Mouse (Mus musculus) brown adipose tissue, adult 24 weeks (tissue): Measurements from ENCODE around the gene Cd36. TPM values are rescaled to one million over a fixed set of nuclear protein-coding genes. Genes with fewer than 3 reads are reported as not detected.

Experiments used
- H3K27ac ChIP-seq: fragments of 200-500 bp; replicated peaks from 2 replicates; pipeline ENCODE4 v1.5.1; 2012; ENCODE audit warnings: low read depth, mild to moderate bottlenecking, low read length
- H3K4me1 ChIP-seq: fragments of 200-500 bp; 2 replicates; pipeline ENCODE4 v1.6.1; 2012; ENCODE audit warnings: low read length, mixed read lengths; ENCODE audit not compliant: control insufficient read depth, insufficient read depth, insufficient read length
- H3K4me3 ChIP-seq: fragments of 200-500 bp; 2 replicates; pipeline ENCODE4 v1.5.1; 2012; ENCODE audit warnings: low read depth, mild to moderate bottlenecking, low read length, moderate library complexity; ENCODE audit not compliant: insufficient read depth
- polyA plus RNA-seq: library from polyadenylated mRNA; stranded (reverse); fragments of >200 nt; gene quantifications from 2 replicates; pipeline ENCODE4 v1.2.4, GENCODE M21; 2012; ENCODE audit not compliant: missing spikeins, insufficient read depth, insufficient read length

The Cd36 gene
- polyA plus RNA-seq, 1 experiment = 1,463 TPM

DNA sequence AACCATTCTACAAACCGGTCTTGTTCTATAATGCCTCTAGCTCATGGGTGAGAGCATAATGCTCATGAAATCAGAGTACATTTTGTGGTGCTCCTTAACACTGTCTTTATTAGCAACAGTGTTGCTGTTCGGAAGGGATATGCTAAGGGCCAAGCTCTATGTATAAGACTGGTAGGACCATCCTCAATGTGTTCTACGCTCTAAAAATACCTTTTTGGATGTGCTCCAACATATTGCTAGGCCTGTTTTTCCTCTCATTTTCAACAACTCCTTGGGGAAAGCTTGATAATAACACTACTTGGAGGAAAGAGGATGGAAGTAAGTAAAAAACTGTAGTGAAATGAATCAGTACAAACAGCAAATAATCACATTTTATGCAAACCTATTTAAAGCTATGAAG is 44.7 kb downstream of the Cd36 start:
- peaks cover 2% of the 10 kb centered on the region; the same call in 1 of the 2 replicates for H3K4me1 ChIP-seq
- H3K27ac ChIP-seq = peak overlapping the region; percentile 99
- H3K4me3 ChIP-seq = peak overlapping the region; percentile 49

- peak overlapping the region; percentile 99 for H3K27ac ChIP-seq
- H3K4me1 ChIP-seq = peaks cover 6% of the 10 kb centered on the region
- no peak overlapping the region for H3K4me3 ChIP-seq
Measured at GRCm38 (mm10) chr5:17843316-17843715, 45.3 kb downstream of the Cd36 start.

DNA sequence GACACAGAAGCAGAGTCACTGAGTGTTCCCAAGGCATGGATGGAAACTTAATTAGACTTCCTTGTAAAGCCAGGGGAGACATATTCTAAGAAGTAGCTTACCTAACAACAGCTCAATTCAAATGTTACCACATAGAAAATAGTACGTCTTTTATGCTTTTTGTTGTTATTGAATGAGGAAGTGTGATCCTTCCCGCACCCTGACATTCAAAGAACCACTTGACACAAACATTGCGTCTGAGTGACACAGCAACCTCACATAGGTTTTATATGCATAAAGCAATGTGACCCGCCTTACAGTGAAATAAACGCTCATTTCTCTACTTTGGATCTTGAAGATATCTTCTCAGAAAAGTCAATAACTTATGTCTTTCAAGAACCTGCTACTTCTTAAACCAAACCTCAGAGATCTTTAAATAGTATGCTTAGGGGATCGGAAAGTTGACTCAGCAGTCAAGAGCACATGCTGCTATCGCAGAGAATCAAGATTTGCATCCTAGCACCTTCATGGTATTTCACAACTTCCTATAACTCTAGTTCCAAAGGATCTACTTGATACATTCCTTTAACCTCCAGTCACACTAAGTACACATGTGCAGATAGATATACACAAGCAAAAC is 46.4 kb downstream of the Cd36 start:
- H3K4me3 ChIP-seq = peak overlapping the region; percentile 53
- peak overlapping the region; percentile 96 for H3K27ac ChIP-seq
- H3K4me1 ChIP-seq = peaks cover 8% of the 10 kb centered on the region

DNA sequence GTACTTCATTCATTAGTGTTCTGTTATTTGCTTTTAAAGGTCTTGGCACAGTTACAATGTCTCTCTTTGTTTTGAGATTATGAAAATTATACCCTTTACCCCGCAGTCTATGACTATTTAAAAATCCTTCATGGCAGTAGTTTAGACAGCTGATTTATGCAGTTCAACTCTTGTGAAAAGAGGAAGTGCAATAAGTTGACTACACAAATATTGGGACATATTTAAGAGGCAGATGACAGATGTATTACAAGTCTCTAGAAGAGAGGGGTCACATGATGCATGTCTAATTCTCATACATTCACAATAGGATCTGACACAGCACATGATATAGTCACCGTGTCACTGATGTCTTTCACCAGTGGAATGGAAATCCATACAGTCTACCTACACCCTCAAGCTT is 49.1 kb downstream of the Cd36 start:
- H3K4me3 ChIP-seq = no peak overlapping the region

DNA sequence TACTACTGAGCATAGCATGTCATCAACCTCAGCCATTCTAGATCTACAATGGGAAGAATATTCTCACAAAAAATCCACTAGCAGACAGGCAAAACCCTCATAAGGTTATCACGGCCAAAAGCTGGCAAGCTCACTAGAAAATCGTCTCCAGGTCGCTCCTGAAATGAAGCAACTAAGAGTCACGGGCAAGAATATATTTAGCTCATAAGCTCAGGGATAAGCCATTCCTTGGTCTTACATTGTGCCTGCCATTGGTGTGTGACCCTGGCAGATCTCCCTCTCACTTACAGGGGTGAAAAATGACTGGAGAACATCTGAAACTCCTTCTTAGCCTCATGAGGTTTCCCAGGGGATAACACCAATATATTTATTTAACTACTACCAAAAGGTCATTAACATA is 52.2 kb downstream of the Cd36 start:
- H3K4me1 ChIP-seq = peaks cover 10% of the 10 kb centered on the region
- H3K4me3 ChIP-seq = peak overlapping the region; percentile 33
- H3K27ac ChIP-seq = peak overlapping the region; percentile 97

More for the DNA sequence above, 49.1 kb downstream of the Cd36 start:
- H3K27ac ChIP-seq = no peak overlapping the region
- peaks cover 10% of the 10 kb centered on the region for H3K4me1 ChIP-seq

- peak overlapping the region; percentile 97 for H3K27ac ChIP-seq
- H3K4me3 ChIP-seq = 0 out of 2 replicates have a peak overlapping the region, but pooled peaks have one; percentile 18
Measured at GRCm38 (mm10) chr5:17835302-17836097, 53.1 kb downstream of the Cd36 start.

DNA sequence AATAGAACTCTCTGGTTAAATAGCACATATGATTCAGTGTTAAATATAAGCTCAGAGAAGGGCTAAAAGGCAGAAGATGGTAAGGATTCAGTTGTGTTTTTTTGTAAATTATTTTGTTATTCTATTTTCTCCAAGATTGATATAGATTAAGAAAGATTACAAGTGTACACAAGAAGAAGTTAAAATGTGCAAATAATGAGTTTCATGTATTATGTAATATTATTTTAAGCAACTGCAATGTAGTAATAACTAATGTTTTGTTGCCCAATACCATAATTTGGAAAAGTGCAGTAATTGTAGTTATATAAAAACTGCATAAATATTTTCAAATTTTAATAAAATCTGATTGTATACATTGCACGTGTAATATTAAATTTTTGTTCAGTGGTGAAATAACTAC is 54.8 kb downstream of the Cd36 start:
- H3K4me1 ChIP-seq = peaks cover 7% of the 10 kb centered on the region
- H3K4me3 ChIP-seq = no peak overlapping the region
- H3K27ac ChIP-seq = peak overlapping the region; percentile 95; the same call in 1 of the 2 replicates

More at GRCm38 (mm10) chr5:17835302-17836097, 53.1 kb downstream of the Cd36 start:
- H3K4me1 ChIP-seq = peaks cover 10% of the 10 kb centered on the region

DNA sequence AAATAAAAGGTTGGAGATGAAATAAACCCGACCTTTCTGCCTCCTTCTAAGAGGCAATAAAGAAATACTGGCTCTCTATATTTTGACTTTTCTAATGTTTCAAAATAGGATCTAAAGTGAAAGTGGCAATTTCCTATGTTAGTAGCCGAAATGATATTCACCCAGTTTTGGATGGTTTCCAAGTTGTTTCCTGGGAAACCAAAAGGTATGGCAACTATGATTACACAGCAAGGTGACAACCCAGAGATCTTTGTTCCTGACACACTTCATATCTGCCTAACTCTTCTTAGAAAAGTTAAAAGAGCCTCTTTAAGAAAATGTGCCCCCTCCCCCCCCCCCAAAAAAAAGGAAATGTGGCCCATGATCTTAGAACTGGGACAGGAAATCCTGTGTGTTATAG is 58.1 kb downstream of the Cd36 start:
- Histone ChIP-seq H3K4me3 (peak overlapping the region; percentile 53), H3K27ac (peak overlapping the region; percentile 88), H3K4me1 (peaks cover 5% of the 10 kb centered on the region)

- peak overlapping the region; percentile 81 for H3K27ac ChIP-seq
- H3K4me1 ChIP-seq = peaks cover 5% of the 10 kb centered on the region
Measured at GRCm38 (mm10) chr5:17828713-17829544, 59.7 kb downstream of the Cd36 start.

GRCm38 (mm10) chr5:17821395-17821794 is 67.2 kb downstream of the Cd36 start:
- H3K4me3 ChIP-seq = no peak overlapping the region
- H3K27ac ChIP-seq = peak overlapping the region; percentile 71; the same call in 1 of the 2 replicates
- H3K4me1 ChIP-seq = peaks cover 7% of the 10 kb centered on the region

More at GRCm38 (mm10) chr5:17828713-17829544, 59.7 kb downstream of the Cd36 start:
- peak overlapping the region; percentile 48 for H3K4me3 ChIP-seq

DNA sequence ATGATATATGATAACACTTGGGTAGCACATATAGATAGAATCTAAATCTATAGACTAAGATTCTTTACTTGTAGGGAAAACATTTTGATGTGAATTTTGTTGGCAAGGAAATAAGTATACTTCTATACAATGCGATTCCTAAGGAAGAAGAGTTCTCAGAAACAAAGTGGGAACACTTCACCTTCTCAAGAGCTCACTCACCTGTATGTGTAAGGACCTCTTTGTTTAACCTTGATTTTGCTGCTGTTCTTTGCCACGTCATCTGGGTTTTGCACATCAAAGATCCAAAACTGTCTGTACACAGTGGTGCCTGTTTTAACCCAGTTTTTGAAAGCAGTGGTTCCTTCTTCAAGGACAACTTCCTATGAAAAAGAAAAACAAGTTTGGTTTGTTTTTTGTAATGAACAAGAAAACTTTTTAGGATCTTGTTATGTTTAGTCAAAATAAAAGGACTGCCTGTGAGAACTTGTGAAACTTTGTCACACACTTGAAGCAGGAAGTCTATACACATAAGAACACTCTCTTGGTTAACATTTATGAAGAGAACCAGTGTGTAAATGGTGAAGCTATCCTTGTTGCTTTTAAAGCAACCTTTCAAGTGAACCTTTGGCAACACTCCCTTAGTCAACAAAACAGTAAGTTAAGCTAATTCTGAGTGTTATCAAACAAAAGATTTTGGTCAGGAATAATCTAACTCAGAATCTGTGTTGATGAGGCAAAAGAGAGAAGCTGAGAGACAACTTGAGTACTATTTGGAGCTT is 68.2 kb downstream of the Cd36 start:
- Histone ChIP-seq H3K4me1 (peaks cover 3% of the 10 kb centered on the region; the same call in 1 of the 2 replicates), H3K27ac (no peak overlapping the region), H3K4me3 (no peak overlapping the region)

GRCm38 (mm10) chr5:17816170-17816569 is 72.4 kb downstream of the Cd36 start:
- no peak overlapping the region for H3K27ac ChIP-seq
- no peak overlapping the region for H3K4me3 ChIP-seq

DNA sequence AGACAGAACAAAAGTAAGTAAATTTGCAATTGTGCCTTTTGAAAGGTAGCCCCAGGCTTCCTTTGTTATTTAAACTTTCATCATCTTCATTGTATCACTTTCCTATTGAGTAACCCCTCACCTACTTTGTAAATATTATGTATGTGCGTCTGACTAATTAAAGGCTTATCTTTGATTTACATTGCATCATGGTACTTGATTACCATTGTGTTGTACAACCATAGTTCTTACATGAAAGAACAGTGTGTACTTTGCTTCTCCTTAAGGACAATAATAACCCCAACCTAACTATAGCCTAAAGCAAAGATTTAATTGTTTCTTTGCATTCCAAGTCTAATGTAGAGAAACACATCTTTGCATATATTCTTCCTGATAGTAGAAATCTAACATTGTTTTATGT is 78.3 kb downstream of the Cd36 start:
- Histone ChIP-seq H3K4me3 (no peak overlapping the region), H3K4me1 (peaks cover 2% of the 10 kb centered on the region; the same call in 1 of the 2 replicates)

More at GRCm38 (mm10) chr5:17816170-17816569, 72.4 kb downstream of the Cd36 start:
- H3K4me1 ChIP-seq = peaks cover 6% of the 10 kb centered on the region

DNA sequence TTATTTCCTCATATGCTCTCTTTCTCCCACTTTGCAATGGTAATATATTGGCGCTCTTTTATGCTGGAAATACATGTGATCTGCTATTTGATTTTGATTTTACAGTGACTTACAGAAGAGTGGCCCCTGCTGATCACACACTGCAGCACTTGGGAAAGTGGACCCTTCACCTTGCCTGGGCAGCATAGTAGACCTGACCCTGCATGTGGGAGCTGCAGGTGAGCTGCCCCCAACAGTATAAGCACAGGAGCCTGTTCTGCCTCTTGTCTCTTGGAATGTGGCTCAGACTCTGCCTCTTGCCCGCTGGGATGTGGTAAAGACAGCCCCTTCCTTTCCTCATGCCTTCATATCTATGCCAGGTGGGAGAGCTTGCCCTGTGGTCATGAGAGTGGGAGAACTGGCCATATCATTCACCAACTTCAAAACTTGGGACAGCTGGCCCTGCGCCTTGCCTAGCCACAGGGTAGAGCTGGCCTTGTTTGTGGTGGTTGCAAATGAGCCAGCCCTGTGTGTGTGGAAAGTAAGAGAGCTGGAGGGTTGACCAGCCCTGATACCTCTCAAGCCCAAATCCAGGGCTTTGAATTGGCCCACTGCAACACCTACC is 81.7 kb downstream of the Cd36 start:
- no peak overlapping the region for H3K27ac ChIP-seq
- no peaks in the 10 kb centered on the region for H3K4me1 ChIP-seq
- no peak overlapping the region for H3K4me3 ChIP-seq

More for the DNA sequence above, 78.3 kb downstream of the Cd36 start:
- H3K27ac ChIP-seq = no peak overlapping the region
